Mouse (Mus musculus): Measurements from ENCODE around the gene Filip1l.

Filip1l gene

GRCm38 (mm10) chr16:57352751-57353150, at the start of gene Filip1l:
TSS of gene Filip1l (plus strand) at chr16:57353093.
- DNase-seq = no peak

GRCm38 (mm10) chr16:57303716-57304115, 49.2 kb upstream of the Filip1l start:
- no peak for DNase-seq

- no peak for DNase-seq
Measured at GRCm38 (mm10) chr16:57305463-57305862, 47.4 kb upstream of the Filip1l start.

GRCm38 (mm10) chr16:57312130-57312529, 40.8 kb upstream of the Filip1l start:
- DNase-seq = no peak

GRCm38 (mm10) chr16:57313487-57313886, 39.4 kb upstream of the Filip1l start:
- no peak for DNase-seq

GRCm38 (mm10) chr16:57314236-57314635, 38.7 kb upstream of the Filip1l start:
- DNase-seq = no peak

- no peak for DNase-seq
Measured at GRCm38 (mm10) chr16:57315026-57315425, 37.9 kb upstream of the Filip1l start.

- DNase-seq = no peak
Measured at GRCm38 (mm10) chr16:57317127-57317526, 35.8 kb upstream of the Filip1l start.

GRCm38 (mm10) chr16:57317882-57318636, 34.8 kb upstream of the Filip1l start:
- no peak for DNase-seq

- no peak for DNase-seq
Measured at GRCm38 (mm10) chr16:57318637-57319125, 34.2 kb upstream of the Filip1l start.

- no peak for DNase-seq
Measured at GRCm38 (mm10) chr16:57319284-57320124, 33.4 kb upstream of the Filip1l start.

GRCm38 (mm10) chr16:57326996-57327395, 25.9 kb upstream of the Filip1l start:
- no peak for DNase-seq

- no peak for DNase-seq
Measured at GRCm38 (mm10) chr16:57329028-57329427, 23.9 kb upstream of the Filip1l start.

- DNase-seq = no peak
Measured at GRCm38 (mm10) chr16:57330111-57330510, 22.8 kb upstream of the Filip1l start.

GRCm38 (mm10) chr16:57332301-57332700, 20.6 kb upstream of the Filip1l start:
- DNase-seq = no peak

GRCm38 (mm10) chr16:57336770-57337423, 16.0 kb upstream of the Filip1l start:
- no peak for DNase-seq

GRCm38 (mm10) chr16:57339765-57340612, 12.9 kb upstream of the Filip1l start:
- DNase-seq = no peak

- no peak for DNase-seq
Measured at GRCm38 (mm10) chr16:57340613-57340898, 12.3 kb upstream of the Filip1l start.

GRCm38 (mm10) chr16:57346258-57346657, 6.6 kb upstream of the Filip1l start:
- DNase-seq = no peak

- no peak for DNase-seq
Measured at GRCm38 (mm10) chr16:57349039-57349438, 3.9 kb upstream of the Filip1l start.

- DNase-seq = no peak
Measured at GRCm38 (mm10) chr16:57349689-57350088, 3.2 kb upstream of the Filip1l start.

- DNase-seq = no peak
Measured at GRCm38 (mm10) chr16:57353166-57353721, 351 bp downstream of the Filip1l start.

Measured in right cerebral cortex, postnatal 14 days (tissue).